Comparison of ENCODE assay signal across 21 mouse cellular contexts in genomic region chr12:76778305-76779083, GRCm38 (mm10). TPM values are rescaled to one million over a fixed set of nuclear protein-coding genes. Genes with fewer than 3 reads are reported as not detected.
A peak's percentile ranks its signal among the peaks of the same experiment; 100 is the strongest.
DNase-seq lines count a peak whose midpoint lies in the region; ATAC-seq and TF ChIP-seq lines count a peak whose summit lies in the region.
"Had no signal": no experiment of that assay in that cellular context is flagged by ENCODE, and none has a peak within 500 bp of the region (broad histone marks: within the 10 kb centered on the region; RNA-seq: fewer than 3 reads in every experiment).

No protein-coding gene starts in this region.

- peak in 1 of 2 experiments; percentile 18 for DNase-seq in spleen, adult 2 months (ENCODE audit: low read depth in 1 of 2, low spot score in 2 of 2)
- no peak for DNase-seq in spleen, postnatal 36 days (ENCODE audit: low spot score in 2 of 2)
- DNase-seq in naive thymus-derived CD4-positive, alpha-beta T cell, adult 2 months (ENCODE audit: low read depth) = peak; percentile 80
- no peak for DNase-seq in forebrain, embryonic 11.5 days (ENCODE audit: low spot score)
- DNase-seq in adrenal gland, adult 18-20 months (ENCODE audit: low spot score in 2 of 2) = no peak
- DNase-seq in adrenal gland, postnatal 25 days = no peak
- DNase-seq: cerebellum, adult 9-10 months; gastrocnemius, postnatal 10 days; heart, adult 2 months; kidney, adult 11 months; liver, embryonic 13.5 days had no signal

- peak; percentile 94 for ATAC-seq in activated CD4-positive, CD25-positive, alpha-beta regulatory T cell, adult 4 months
- ATAC-seq in forebrain, embryonic 11.5 days (replicated peaks; ENCODE audit: low FRiP score) = no peak
- ATAC-seq: midbrain, embryonic 15.5 days had no signal

- 66% methylated on average over 10 of the region's 10 CpGs for WGBS in spleen, adult 2 months
- 88% methylated on average over 10 of the region's 10 CpGs for WGBS in forebrain, embryonic 11.5 days

- H3K4me3 ChIP-seq in spleen, adult 2 months (ENCODE audit: extremely low read depth, insufficient read depth, insufficient read length) = no peak overlapping the region
- H3K4me3 ChIP-seq in forebrain, embryonic 11.5 days (ENCODE audit: low read depth, low read length) = no peak overlapping the region
- H3K4me3 ChIP-seq: embryonic facial prominence, embryonic 12.5 days; heart, adult 2 months; heart, embryonic 15.5 days; hindbrain, embryonic 10.5 days; limb, embryonic 12.5 days; liver, embryonic 13.5 days; midbrain, embryonic 15.5 days; neural tube, embryonic 12.5 days had no signal

- TF ChIP-seq POLR2A in spleen, adult 2 months (IDR thresholded peaks at IDR 0.05; ENCODE audit: low read depth, low read length) = no peak

- H3K9ac ChIP-seq in forebrain, embryonic 11.5 days (ENCODE audit: low read length) = no peak overlapping the region
- H3K9ac ChIP-seq: embryonic facial prominence, embryonic 12.5 days; heart, embryonic 15.5 days; limb, embryonic 12.5 days; liver, embryonic 13.5 days; midbrain, embryonic 15.5 days; neural tube, embryonic 12.5 days had no signal

- H3K9me3 ChIP-seq in forebrain, embryonic 11.5 days (ENCODE audit: control insufficient read depth, low read length) = no peaks in the 10 kb centered on the region
- H3K9me3 ChIP-seq: embryonic facial prominence, embryonic 12.5 days; heart, embryonic 15.5 days; hindbrain, embryonic 10.5 days; limb, embryonic 12.5 days; liver, embryonic 13.5 days; midbrain, embryonic 15.5 days; neural tube, embryonic 12.5 days had no signal

- peak overlapping the region; percentile 84 for H3K27ac ChIP-seq in spleen, adult 2 months (ENCODE audit: insufficient read depth, low read length)
- no peak overlapping the region for H3K27ac ChIP-seq in forebrain, embryonic 11.5 days (ENCODE audit: low read depth, low read length)
- H3K27ac ChIP-seq: embryonic facial prominence, embryonic 12.5 days; heart, adult 2 months; heart, embryonic 15.5 days; hindbrain, embryonic 10.5 days; kidney, postnatal 0 days; limb, embryonic 12.5 days; liver, embryonic 13.5 days; midbrain, embryonic 15.5 days; neural tube, embryonic 12.5 days had no signal

- H3K4me2 ChIP-seq in forebrain, embryonic 11.5 days (ENCODE audit: low read depth, low read length, severe bottlenecking) = no peak overlapping the region
- H3K4me2 ChIP-seq: embryonic facial prominence, embryonic 12.5 days; heart, embryonic 15.5 days; limb, embryonic 12.5 days; liver, embryonic 13.5 days; midbrain, embryonic 15.5 days; neural tube, embryonic 12.5 days had no signal

- no peaks in the 10 kb centered on the region for H3K4me1 ChIP-seq in spleen, adult 2 months (ENCODE audit: control insufficient read depth, insufficient read depth, insufficient read length)
- H3K4me1 ChIP-seq in forebrain, embryonic 11.5 days (replicated peaks; ENCODE audit: control insufficient read depth, insufficient read depth, low read length) = no peaks in the 10 kb centered on the region
- H3K4me1 ChIP-seq: embryonic facial prominence, embryonic 12.5 days; liver, embryonic 13.5 days; midbrain, embryonic 15.5 days; neural tube, embryonic 12.5 days had no signal

- H3K36me3 ChIP-seq in spleen, adult 2 months (ENCODE audit: control insufficient read depth, insufficient read depth, low read length) = peaks cover 14% of the 10 kb centered on the region
- H3K36me3 ChIP-seq in forebrain, embryonic 11.5 days (ENCODE audit: control insufficient read depth, insufficient read depth, low read length) = no peaks in the 10 kb centered on the region
- H3K36me3 ChIP-seq: embryonic facial prominence, embryonic 12.5 days; midbrain, embryonic 15.5 days; neural tube, embryonic 12.5 days had no signal

- H3K27me3 ChIP-seq in spleen, adult 2 months (ENCODE audit: control insufficient read depth, insufficient read depth, low read length) = no peaks in the 10 kb centered on the region
- H3K27me3 ChIP-seq in forebrain, embryonic 11.5 days (ENCODE audit: control insufficient read depth, insufficient read depth, low read length) = no peaks in the 10 kb centered on the region
- H3K27me3 ChIP-seq: embryonic facial prominence, embryonic 12.5 days; heart, embryonic 15.5 days; limb, embryonic 12.5 days; liver, embryonic 13.5 days; midbrain, embryonic 15.5 days; neural tube, embryonic 12.5 days had no signal

- no peak for TF ChIP-seq CTCF in spleen, adult 2 months (IDR thresholded peaks at IDR 0.05; ENCODE audit: extremely low read depth, insufficient read depth, insufficient read length, insufficient replicate concordance)

RNA-seq across cellular contexts. Expression of gene Fntb, which starts 13.1 kb away (rescaled TPM):
- 18.7 and 19.8 TPM in 2 replicates for polyA plus RNA-seq in spleen, adult 2 months (2012; rRNA removed)
- polyA plus RNA-seq in activated CD4-positive, CD25-positive, alpha-beta regulatory T cell, adult 4 months (2017; shearing (Covaris generic)) = 10 to 100 TPM; 16.5 to 22.9 TPM
- polyA plus RNA-seq in forebrain, embryonic 11.5 days (2014; fragmentation: Nextera tagmentation; extraction: Ambion mirVana) = 44.7 and 47.4 TPM in 2 replicates
- 10 to 100 TPM; 12.8 to 14.9 TPM for total RNA-seq in adrenal gland, adult 18-20 months (2021)
- 11.1 and 15.0 TPM in 2 replicates for total RNA-seq in adrenal gland, postnatal 25 days (2021)

RNA-seq across cellular contexts. Expression of gene Churc1, which starts 13.2 kb away (rescaled TPM):
- polyA plus RNA-seq in spleen, adult 2 months (2012; rRNA removed) = 15.5 and 25.6 TPM in 2 replicates
- 100 to 1,000 TPM; 149 to 159 TPM for polyA plus RNA-seq in activated CD4-positive, CD25-positive, alpha-beta regulatory T cell, adult 4 months (2017; shearing (Covaris generic))
- polyA plus RNA-seq in forebrain, embryonic 11.5 days (2014; fragmentation: Nextera tagmentation; extraction: Ambion mirVana) = 88.7 and 91.3 TPM in 2 replicates
- 10 to 100 TPM; 74.5 to 78.6 TPM for total RNA-seq in adrenal gland, adult 18-20 months (2021)
- 62.5 and 83.0 TPM in 2 replicates for total RNA-seq in adrenal gland, postnatal 25 days (2021)

RNA-seq across cellular contexts. Expression of gene Gpx2, which starts 16.9 kb away (rescaled TPM):
- not detected in 2 replicates for polyA plus RNA-seq in spleen, adult 2 months (2012; rRNA removed)
- not detected for polyA plus RNA-seq in activated CD4-positive, CD25-positive, alpha-beta regulatory T cell, adult 4 months (2017; shearing (Covaris generic))
- polyA plus RNA-seq in forebrain, embryonic 11.5 days (2014; fragmentation: Nextera tagmentation; extraction: Ambion mirVana) = 0.20 TPM in 1 of 2 replicates, not detected in the other
- total RNA-seq in adrenal gland, adult 18-20 months (2021) = not detected
- total RNA-seq in adrenal gland, postnatal 25 days (2021) = not detected in 2 replicates
- total RNA-seq: adrenal gland, postnatal 4 days; gastrocnemius, postnatal 10 days; heart, adult 2 months had no signal
- polyA plus RNA-seq: C2C12; hindbrain, embryonic 10.5 days; liver, embryonic 13.5 days; midbrain, embryonic 15.5 days; neural tube, embryonic 12.5 days had no signal

RNA-seq across cellular contexts. Expression of gene Rab15, which starts 44.2 kb away (rescaled TPM):
- 0.89 and 1.5 TPM in 2 replicates for polyA plus RNA-seq in spleen, adult 2 months (2012; rRNA removed)
- not detected for polyA plus RNA-seq in activated CD4-positive, CD25-positive, alpha-beta regulatory T cell, adult 4 months (2017; shearing (Covaris generic))
- 9.3 and 11.2 TPM in 2 replicates for polyA plus RNA-seq in forebrain, embryonic 11.5 days (2014; fragmentation: Nextera tagmentation; extraction: Ambion mirVana)
- 1 to 10 TPM; 2.3 to 2.5 TPM for total RNA-seq in adrenal gland, adult 18-20 months (2021)
- 1.6 and 3.3 TPM in 2 replicates for total RNA-seq in adrenal gland, postnatal 25 days (2021)
